Mouse (Mus musculus) fat pad, adult 2 months (tissue): ENCODE data around the gene Gm10320.

Experiments
- DNase-seq: peaks from one replicate; pipeline ENCODE4 v3.0.0-alpha.2; 2011; ENCODE audit warnings: low read depth, low spot score; ENCODE audit errors: extremely low read depth

Gm10320 gene

DNA sequence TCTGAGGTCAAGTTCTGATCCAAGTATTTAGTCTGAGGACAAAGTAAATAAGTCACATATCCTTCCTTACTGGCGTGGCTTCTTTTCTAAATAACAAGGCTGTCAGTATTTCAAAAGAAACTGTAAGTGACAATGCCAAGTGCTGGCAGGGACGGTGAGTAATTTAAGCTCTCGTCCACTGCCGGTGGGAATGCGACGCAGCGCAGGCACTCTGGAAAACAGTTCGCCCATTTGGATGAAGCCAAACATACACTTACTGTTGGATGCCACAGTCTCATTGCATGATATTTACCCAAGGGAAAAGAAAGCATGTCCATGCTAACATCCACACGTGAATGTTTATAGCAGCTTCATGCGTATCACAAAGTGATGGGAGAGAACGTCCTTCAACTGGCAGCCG is 21.5 kb downstream of the Gm10320 start:
- DNase-seq, result no peak

DNA sequence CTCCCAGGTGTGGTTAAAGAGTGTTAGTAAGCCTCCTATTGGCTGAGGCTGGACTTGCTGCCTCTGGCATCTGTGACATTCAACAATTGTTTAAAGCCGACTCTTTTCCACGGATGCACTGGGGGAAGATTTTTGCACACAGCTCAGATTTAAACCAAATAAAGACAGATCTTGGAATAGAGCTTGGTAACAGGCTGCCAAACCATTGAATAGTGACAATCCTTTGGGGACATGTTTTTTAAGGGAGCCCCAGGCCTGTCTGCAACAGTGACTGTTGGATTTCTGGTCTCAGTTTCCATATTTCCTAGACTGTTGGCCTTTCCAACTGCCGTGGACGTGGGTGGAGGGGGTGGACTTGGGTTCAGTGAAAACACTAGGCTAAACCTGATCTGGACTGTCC is 21.9 kb downstream of the Gm10320 start:
- DNase-seq, result no peak

DNA sequence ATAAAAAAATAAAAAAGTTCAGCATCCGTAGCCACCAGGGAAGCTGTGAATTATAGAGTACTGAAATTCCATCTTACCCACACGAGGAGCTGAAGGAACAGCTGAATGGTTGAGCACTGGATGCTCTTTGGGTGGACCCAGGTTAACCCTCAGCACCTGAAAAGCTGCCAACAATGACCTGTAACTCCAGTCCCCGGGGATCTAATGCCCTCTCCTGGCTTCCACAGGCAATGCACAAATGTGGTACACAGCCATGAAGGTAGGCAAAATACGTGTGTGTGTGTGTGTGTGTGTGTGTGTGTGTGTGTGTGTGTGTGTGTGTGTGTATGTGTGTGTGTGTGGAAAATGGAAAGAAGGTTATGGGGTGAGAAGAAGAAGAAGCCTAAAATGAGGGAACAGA is 30.3 kb downstream of the Gm10320 start:
- no peak for DNase-seq

GRCm38 (mm10) chr13:98456398-98456797 is 35.4 kb downstream of the Gm10320 start:
- DNase-seq, result no peak

DNA sequence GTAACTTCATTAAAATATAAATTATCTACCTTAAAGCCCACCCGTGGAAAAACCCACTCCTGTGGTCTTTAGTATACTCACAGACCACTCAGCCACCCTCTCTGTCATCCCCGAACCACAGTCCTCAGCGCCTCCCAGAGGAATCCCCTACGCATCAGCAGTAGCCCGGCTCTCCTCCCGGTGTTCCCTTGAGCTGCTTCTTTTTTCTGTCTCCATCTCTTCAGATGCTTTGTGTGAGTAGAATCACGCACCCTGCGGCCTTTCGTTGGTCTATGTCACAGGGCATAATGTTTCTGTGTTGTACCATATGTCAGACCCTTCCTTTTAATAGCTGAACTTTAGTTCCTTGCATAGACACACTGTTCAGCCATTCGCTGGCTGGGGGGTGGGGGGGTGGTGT is 36.2 kb downstream of the Gm10320 start:
- DNase-seq, result no peak

DNA sequence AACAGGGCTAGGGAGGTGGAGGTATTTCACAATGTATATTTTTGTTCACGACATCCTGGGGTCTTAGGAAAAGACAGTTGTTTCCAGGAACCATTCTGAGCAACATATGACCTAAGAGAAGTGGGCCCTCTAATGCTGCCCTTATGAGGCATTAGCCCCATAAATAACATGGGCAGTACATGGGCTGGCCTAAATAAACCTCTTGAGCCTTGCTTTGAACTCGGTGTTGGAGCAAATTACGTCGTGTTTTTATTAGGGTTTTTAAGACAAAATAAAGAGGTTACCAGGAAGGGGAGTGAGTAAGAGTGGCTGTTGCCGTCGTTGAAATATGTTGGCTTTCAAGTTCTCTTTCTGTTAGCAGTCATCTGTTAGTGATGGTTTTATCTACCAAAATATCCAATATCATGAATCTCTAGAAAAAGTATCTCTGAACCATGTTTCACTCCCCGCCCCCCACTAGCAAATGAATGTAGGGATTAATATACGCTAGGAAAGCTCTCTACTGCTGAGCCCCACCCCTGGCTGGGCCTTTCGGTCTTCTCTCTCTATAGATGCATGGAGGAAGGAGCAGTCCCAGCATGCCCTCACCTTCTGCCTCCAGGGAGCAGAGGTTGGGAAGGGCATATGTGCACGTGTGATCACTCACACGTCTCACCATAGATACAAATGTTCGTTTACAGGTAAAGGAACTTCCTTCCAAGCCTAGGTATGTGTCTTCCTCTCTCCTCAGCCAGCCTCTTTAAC is 37.4 kb downstream of the Gm10320 start:
- DNase-seq, result no peak

DNA sequence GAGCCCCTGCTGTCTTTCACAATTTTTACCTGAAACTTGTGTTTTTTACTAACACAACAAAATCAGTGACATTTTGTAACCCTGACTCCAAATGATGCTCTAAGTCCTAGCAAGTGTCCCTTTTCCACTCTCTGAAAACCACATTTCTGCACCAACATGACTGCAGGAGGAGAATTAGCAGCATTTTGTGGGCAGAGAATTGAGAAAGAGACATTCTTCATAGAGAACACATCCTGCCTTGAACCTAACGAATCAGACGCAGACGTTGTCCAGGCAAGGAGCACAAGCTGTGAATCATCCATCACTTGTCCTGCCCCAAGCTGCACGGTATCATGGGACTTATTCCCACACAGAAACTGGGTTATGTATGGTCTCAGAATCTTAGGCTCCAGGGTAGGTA is 38.7 kb downstream of the Gm10320 start:
- DNase-seq, result no peak

GRCm38 (mm10) chr13:98448696-98449095 is 43.1 kb downstream of the Gm10320 start:
- DNase-seq, result no peak

DNA sequence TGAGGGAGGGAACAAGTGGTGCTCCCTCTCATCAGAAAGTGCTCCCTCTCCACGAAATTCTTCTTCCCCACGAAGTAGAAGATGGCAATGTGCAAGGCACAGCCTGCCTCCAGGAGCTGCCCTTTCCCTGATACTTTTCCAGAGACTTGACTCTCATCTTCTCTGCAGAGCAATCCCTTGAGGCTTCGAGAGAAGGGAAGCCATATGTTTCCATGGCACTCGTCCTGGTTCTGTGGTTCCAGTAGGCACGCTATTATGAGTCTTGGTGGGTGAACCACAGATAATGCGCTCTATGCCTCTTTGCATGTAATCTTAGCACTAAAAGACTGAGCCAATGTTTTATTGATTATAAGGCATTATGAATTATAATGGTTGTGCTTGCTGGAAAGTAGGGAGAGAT is 44.1 kb downstream of the Gm10320 start:
- DNase-seq, result no peak

- DNase-seq, result no peak
Observed at GRCm38 (mm10) chr13:98445391-98446125, 46.2 kb downstream of the Gm10320 start.

DNA sequence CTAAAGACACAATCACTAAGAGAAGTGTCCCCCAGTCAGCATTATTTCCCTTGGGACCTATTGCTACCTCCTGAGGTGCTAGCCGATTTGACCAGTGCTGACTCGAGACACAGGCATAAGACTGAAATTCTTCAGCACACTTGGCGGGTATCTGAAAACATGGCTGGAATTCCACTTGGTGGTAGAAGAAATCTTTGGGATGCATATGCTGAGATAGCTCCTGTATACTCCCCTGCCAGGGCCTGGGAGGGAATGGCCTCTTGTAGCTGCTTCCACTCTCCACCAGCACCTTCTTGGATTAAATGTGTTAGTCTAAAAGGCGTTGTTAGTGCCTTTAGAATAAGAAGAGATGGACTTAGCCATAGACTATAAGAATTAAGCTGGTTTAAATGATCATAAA is 50.8 kb downstream of the Gm10320 start:
- DNase-seq, result no peak

GRCm38 (mm10) chr13:98440293-98440952 is 51.4 kb downstream of the Gm10320 start:
- no peak for DNase-seq
